Mouse (Mus musculus) spleen, adult 12 weeks (tissue): ENCODE results near the gene Pink1.
A peak's percentile ranks its signal among the peaks of the same experiment; 100 is the strongest.
"Not testable (repeated sequence)": the region's sequence is repeated elsewhere in the genome, so short reads cannot be mapped to it uniquely, and the experiment has no call there.

ENCODE experiments used
- DNase-seq: peaks from one replicate; pipeline ENCODE4 v3.0.0; 2022; ENCODE audit warnings: low spot score

Pink1 gene

GRCm38 (mm10) chr4:138342048-138342447 lies 15.9 kb upstream of the Pink1 start:
- no peak for DNase-seq

GRCm38 (mm10) chr4:138341393-138341792 lies 15.3 kb upstream of the Pink1 start:
- no peak for DNase-seq

- no peak for DNase-seq
Observed at GRCm38 (mm10) chr4:138339963-138340362, 13.9 kb upstream of the Pink1 start.

DNA sequence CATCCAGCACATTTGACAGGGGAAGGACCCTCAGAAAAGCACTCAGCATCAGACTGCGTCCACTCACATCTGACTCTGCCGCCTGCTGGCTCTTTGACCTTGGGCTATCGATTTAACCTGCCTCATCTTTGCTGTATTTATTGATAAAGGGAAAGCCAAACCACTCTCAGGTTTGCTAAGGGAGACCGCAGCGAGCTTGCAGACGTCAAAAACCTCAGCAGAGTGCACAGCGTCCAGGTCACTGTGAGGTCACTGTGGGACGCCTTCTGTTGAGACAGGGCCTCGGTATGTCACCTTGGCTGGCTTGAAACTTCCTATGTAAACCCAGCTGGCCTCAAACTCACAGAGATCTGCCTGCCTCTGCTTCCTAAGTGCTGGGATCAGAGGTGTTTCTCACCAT lies 11.2 kb upstream of the Pink1 start:
- no peak for DNase-seq

GRCm38 (mm10) chr4:138336876-138337275 lies 10.8 kb upstream of the Pink1 start:
- no peak for DNase-seq

GRCm38 (mm10) chr4:138335648-138336047 lies 9.5 kb upstream of the Pink1 start:
- DNase-seq = no peak

DNA sequence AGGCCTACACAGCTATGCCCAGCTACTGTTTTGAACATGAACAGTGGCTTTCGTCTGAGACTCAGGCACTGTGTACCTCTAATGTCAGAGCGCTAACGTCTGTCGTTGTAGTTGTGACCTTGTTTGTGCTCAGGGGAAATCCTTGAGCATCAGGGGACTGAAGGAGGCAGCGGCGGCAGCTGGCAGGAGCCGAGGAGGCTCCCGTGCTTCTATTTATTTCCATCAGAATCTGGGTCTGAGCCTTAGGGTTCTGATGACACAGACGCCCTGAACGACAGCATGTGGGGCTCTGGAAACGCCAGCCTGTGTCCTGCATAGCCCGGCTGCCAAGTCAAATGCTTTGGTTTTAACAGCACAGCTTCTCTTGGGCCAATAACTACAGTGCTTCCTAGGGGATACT lies 8.9 kb upstream of the Pink1 start:
- DNase-seq = no peak

DNA sequence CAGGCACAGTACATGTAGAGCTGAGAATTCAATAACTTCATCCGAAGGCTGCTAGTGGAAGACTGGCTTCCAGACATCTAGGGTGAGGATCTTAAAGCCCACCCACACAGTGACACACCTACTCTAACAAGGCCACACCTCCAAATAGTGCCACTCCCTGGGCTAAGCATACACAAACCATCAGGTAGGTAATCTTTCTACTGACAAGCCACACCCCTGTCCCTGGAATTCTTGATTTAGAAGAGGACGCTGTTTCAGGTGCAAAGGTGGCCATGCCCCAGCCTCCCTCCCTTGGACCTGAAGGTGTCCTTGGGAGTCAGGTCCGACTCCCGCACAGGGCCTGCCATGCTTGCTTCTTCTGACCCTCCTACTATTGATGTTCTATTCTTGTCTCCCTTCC lies 7.0 kb upstream of the Pink1 start:
- no peak for DNase-seq

- DNase-seq = no peak
Observed at GRCm38 (mm10) chr4:138331647-138332046, 5.5 kb upstream of the Pink1 start.

- DNase-seq = no peak
Observed at GRCm38 (mm10) chr4:138330264-138330671, 4.2 kb upstream of the Pink1 start.

DNA sequence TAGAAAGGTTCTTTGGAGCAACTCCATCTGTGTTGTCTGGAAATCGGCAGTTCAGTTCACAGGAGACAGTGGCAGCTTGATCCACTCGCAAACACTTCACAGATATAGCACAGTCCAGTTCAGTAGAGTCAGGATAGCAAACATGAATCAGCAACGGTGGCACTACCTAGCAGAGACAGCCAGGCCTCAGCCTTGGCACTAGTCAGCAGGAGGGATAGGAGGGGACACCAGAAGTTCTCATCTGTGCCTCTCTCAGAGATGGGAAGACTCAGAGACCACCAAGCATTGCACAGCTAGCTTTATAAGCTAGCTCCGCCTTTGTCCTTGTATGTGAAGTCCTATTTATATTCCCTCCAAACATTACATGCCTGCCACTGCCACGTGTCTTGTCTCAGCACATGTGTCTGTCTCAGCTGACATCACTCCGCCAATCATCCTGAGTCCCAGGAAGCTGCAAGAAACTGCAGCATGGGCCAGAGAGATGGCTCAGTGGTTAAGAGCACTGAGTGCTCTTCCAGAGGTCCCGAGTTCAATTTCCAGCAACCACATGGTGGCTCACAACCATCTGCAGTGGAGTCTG lies 1.9 kb upstream of the Pink1 start:
- no peak for DNase-seq

- DNase-seq = not testable (repeated sequence)
Observed at GRCm38 (mm10) chr4:138327155-138327554, 1.0 kb upstream of the Pink1 start.

DNA sequence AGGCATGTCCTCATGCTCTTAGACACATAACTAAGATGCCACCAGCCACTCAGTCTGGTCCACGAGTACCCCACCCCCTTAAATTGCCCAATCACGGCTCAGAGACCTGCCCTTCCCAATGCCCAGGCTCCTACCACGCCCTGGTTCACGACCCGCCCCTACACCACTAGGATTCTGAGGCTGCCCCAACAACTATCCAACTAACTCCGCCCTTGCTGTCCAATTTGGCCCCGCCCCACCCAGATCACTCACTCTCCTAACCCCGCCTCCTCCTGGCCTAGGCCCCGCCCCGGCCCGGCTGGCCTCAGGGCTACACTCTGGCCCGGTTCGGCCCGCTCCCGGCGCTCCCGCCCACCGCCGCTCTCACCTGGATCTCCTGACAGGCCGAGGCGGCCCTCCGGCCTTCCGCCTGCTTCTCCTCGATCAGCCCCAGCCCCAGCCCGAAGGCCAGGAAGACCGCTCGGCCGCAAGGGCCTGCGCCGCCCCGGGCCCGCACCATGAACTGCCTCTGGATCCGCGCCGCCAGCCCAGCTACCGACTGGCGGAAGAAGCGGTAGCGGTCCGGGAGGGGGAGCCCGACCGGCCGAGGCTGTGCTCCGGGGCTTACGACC lies 536 bp downstream of the Pink1 start:
- peak; percentile 92 for DNase-seq

DNA sequence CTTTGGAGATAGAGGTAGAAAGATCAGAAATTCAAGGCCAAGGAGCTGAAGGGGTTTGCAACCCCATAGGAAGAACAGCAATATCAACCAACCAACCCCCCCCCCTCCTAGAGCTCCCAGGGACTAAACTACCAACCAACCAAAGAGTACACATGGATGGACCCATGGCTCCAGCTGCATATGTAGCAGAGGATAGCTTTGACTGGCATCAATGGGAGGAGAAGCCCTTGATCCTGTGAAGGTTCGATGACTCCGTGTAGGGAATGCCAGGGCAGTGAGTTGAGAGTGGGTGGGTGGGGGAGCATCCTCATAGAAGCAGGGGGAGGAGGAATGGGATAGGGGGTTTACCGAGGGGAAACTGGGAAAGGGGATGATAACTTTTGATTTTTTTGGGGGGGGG lies 1.7 kb downstream of the Pink1 start:
- no peak for DNase-seq

DNA sequence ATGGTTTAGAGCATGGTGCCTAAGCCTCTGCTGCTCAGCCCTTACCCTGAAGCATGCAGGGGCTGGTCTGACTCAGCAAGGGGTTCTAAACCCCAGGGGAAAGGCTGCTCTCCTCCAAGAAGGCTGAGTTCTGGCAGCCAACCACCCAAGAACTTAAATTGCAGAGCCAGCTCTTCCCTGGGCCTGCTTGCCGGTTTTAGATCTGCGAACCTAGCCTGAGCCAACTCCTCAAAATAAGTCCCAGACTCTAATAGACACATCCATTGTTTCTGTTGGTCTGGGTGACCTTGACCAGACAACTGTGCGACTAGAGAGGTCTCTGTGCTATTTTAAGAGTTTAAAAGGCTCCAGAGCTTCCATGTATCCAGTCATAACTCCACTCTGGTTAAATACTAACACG lies 2.4 kb downstream of the Pink1 start:
- no peak for DNase-seq

- no peak for DNase-seq
Observed at GRCm38 (mm10) chr4:138322692-138323091, 3.4 kb downstream of the Pink1 start.

DNA sequence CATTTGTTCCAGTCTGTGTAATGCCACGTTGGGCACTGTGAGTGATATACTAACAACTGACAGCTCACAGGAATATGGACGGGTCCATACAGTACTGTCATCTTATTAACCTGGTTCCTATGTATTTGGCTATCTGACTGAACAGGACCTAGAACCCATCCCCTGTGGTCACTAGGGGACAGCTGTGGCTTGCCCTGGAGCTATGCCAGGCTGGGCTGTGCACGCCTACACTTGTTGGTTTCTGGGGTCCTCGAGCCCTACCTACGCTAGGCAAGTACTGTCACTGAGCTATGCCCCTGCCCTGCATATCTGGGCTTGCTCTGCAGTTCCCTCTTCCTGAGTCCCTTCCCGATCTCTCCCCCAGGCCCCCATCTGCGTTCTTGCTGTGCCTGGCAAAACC lies 4.6 kb downstream of the Pink1 start:
- DNase-seq = no peak

GRCm38 (mm10) chr4:138320711-138321110 lies 5.4 kb downstream of the Pink1 start:
- DNase-seq = no peak

GRCm38 (mm10) chr4:138319508-138319907 lies 6.6 kb downstream of the Pink1 start:
- DNase-seq = peak; percentile 74

DNA sequence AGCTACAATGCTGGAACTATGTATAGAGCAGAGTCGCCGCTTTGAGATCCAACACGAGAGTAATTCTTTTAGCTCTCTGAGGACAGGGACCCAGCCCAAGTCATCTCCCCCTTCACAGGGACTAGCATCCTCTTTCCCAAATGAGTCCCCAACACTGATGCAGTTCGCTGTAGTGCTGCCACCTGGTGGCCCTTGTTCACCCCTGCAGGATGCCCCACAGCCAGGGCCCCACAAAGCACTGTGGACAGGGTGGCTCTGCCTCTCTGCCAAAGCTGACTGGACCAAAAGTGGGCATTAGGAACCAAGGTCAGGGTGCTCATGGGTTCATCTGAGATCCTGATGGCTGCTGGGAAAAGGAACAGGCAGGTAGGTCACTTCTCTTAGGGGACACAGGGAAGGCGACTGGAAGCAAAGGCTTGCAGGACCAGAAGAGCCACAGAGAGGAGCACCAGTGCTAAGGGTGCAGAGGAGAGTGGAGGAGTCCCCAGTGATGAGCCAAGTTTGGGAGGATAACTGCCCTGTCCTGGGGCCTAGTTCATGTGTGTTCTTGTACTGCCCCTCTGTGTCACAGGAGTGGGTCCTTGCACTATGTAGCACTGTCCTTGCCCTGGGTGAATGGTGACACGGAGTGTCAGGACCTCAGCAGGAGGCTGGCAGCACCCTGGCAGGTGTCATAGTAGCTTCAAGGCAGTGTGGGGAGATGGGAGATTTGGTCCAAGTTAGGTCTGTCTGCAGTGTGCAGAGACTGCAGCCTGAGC lies 7.4 kb downstream of the Pink1 start:
- DNase-seq = peak; percentile 35

- no peak for DNase-seq
Observed at GRCm38 (mm10) chr4:138316369-138316768, 9.7 kb downstream of the Pink1 start.

- no peak for DNase-seq
Observed at GRCm38 (mm10) chr4:138315781-138316180, 10.3 kb downstream of the Pink1 start.

DNA sequence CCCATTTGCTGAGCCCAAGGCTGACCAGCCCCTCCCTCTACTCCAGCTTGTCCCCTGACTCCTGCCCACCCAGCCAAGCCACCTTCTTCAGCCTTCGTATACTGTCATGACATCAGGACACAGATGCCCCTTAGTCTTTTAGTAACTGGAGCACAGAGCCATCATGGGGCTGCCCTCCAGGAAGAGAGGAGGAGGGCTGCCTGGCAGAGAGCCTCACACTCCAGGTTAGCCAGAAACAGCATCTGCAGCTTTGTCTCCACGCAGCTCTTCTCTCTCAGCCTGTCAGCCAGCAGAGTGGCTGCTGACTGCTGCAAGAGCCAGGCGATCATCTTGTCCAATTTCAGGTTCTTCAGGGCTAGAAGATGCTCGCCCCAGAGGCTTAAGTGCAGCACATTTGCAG lies 12.3 kb downstream of the Pink1 start:
- no peak for DNase-seq

GRCm38 (mm10) chr4:138313021-138313420 lies 13.1 kb downstream of the Pink1 start:
- DNase-seq = no peak
